Mouse (Mus musculus) CH12.LX (cell line): ENCODE results near the gene Tas2r143.

Source experiments
- RAD21 ChIP-seq: IDR thresholded peaks from 2 replicates; pipeline ENCODE4 v1.6.1; 2011; ENCODE audit warnings: low read depth, mild to moderate bottlenecking, low read length, improper control_type of control experiment, moderate library complexity
- SMC3 ChIP-seq: IDR thresholded peaks from 2 replicates; pipeline ENCODE4 v1.6.1; 2011; ENCODE audit warnings: low read depth, low read length, improper control_type of control experiment

DNA sequence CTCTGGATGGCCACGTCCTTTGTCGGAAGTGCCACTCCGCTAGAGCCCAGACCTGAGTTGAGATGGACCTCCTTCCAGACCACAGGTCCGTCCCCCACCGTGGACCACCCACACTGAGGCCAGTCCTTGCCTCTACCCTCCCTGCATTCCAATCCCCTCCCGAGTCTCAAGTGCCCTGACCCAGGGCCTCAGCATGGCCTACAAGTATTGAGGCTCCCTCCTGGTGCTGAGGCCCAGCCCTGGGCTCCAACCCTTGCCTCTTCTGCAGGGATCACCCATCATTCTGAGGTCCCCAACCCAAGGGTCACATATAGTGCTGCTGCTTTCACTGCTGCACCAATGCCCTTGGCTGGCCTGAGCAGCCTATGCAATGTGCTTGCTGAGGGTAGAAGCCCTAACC lies 42.1 kb upstream of the Tas2r143 start:
- TF ChIP-seq RAD21 = no peak
- TF ChIP-seq SMC3 = no peak
